8 mouse cellular contexts compared by ENCODE assay signal in the genomic region with DNA sequence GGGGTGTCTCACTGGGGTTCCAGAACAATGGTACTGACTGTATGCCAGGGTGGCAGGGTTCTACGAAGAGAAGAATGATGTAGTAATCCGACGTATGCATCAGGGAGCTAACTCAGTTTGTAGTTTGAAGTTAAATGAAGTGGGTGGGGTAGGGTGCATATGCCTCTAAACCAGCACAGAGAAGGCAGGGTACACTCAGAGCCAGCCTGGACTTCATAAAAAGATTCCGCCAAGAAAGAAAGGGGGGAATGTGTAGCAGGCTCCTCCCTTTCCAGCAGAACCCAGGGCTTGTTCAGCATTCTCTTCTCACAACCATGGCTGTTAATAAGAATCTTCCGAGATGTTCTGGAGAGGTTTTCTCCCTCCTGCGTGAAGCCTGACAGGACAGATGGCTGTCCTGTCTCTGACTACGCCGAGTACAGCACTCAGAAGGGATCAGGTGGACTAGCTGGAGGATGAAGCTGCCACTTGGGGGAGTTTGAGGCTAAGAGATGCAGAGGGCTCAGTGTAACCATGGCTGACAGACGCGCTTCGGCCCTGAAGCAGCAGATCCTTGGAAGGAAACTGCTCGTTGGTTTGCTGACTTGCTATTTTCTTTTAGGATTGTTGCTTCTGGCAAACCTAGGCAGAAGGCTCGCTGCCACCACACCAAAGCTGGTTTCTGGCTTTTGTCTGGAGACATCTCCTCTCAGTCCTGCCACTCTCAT.
DNase-seq lines count a peak whose midpoint lies in the region; ATAC-seq and TF ChIP-seq lines count a peak whose summit lies in the region.

No protein-coding gene starts in this region.

- H3K27me3 ChIP-seq in C2C12 (ENCODE audit: control insufficient read depth, insufficient read depth, insufficient read length), result no peaks in the 10 kb centered on the region
- H3K27me3 ChIP-seq in embryonic facial prominence, embryonic 15.5 days, result peaks cover 19% of the 10 kb centered on the region
- H3K27me3 ChIP-seq in heart, embryonic 13.5 days (replicated peaks), result peaks cover 19% of the 10 kb centered on the region
- 0 out of 2 replicates have a peak, but pooled peaks cover 4% of the 10 kb centered on the region for H3K27me3 ChIP-seq in kidney, embryonic 16.5 days (ENCODE audit: insufficient read depth, low read length)
- no peaks in the 10 kb centered on the region for H3K27me3 ChIP-seq in neural tube, embryonic 14.5 days (ENCODE audit: control insufficient read depth, insufficient read depth, low read length)

- no peaks in the 10 kb centered on the region for H3K79me2 ChIP-seq in C2C12 (ENCODE audit: control insufficient read depth, insufficient read depth)

- peak; percentile 68 for DNase-seq in adrenal gland, postnatal 14 days
- peak; percentile 65 to 79 for DNase-seq in lung, adult 18-20 months

- WGBS in embryonic facial prominence, embryonic 15.5 days, result 30% methylated on average over 13 of the region's 13 CpGs
- 34% methylated on average over 13 of the region's 13 CpGs for WGBS in heart, embryonic 13.5 days
- 39% methylated on average over 13 of the region's 13 CpGs for WGBS in kidney, embryonic 16.5 days
- WGBS in neural tube, embryonic 14.5 days, result 36% methylated on average over 13 of the region's 13 CpGs

- no peak overlapping the region for H3K4me3 ChIP-seq in C2C12 (ENCODE audit: insufficient read depth, poor library complexity, severe bottlenecking)
- no peak overlapping the region for H3K4me3 ChIP-seq in embryonic facial prominence, embryonic 15.5 days (replicated peaks)
- no peak overlapping the region for H3K4me3 ChIP-seq in heart, embryonic 13.5 days
- no peak overlapping the region for H3K4me3 ChIP-seq in kidney, embryonic 16.5 days (ENCODE audit: low read length)
- no peak overlapping the region for H3K4me3 ChIP-seq in neural tube, embryonic 14.5 days (ENCODE audit: low read depth, low read length)

- H3K4me1 ChIP-seq in embryonic facial prominence, embryonic 15.5 days, result peaks cover 20% of the 10 kb centered on the region
- H3K4me1 ChIP-seq in heart, embryonic 13.5 days, result peaks cover 18% of the 10 kb centered on the region
- H3K4me1 ChIP-seq in kidney, embryonic 16.5 days (ENCODE audit: insufficient read depth, low read length), result peaks cover 4% of the 10 kb centered on the region
- no peaks in the 10 kb centered on the region for H3K4me1 ChIP-seq in neural tube, embryonic 14.5 days (ENCODE audit: control insufficient read depth, insufficient read depth, low read length)

- H3K36me3 ChIP-seq in C2C12 (ENCODE audit: control insufficient read depth, insufficient read depth), result no peaks in the 10 kb centered on the region
- no peaks in the 10 kb centered on the region for H3K36me3 ChIP-seq in embryonic facial prominence, embryonic 15.5 days
- no peaks in the 10 kb centered on the region for H3K36me3 ChIP-seq in heart, embryonic 13.5 days
- no peaks in the 10 kb centered on the region for H3K36me3 ChIP-seq in kidney, embryonic 16.5 days (ENCODE audit: insufficient read depth, low read length)
- H3K36me3 ChIP-seq in neural tube, embryonic 14.5 days (ENCODE audit: control insufficient read depth, insufficient read depth, low read length), result no peaks in the 10 kb centered on the region

- no peak overlapping the region for H3ac ChIP-seq in C2C12 (ENCODE audit: control insufficient read depth, insufficient read length, low read depth)

- H3K9me3 ChIP-seq in embryonic facial prominence, embryonic 15.5 days (replicated peaks), result no peaks in the 10 kb centered on the region
- H3K9me3 ChIP-seq in heart, embryonic 13.5 days, result no peaks in the 10 kb centered on the region
- no peaks in the 10 kb centered on the region for H3K9me3 ChIP-seq in kidney, embryonic 16.5 days (ENCODE audit: low read length)
- no peaks in the 10 kb centered on the region for H3K9me3 ChIP-seq in neural tube, embryonic 14.5 days (ENCODE audit: control insufficient read depth, low read length)

- H3K27ac ChIP-seq in embryonic facial prominence, embryonic 15.5 days (replicated peaks), result no peak overlapping the region
- H3K27ac ChIP-seq in heart, embryonic 13.5 days (replicated peaks), result no peak overlapping the region
- no peak overlapping the region for H3K27ac ChIP-seq in kidney, embryonic 16.5 days (ENCODE audit: low read length)
- H3K27ac ChIP-seq in neural tube, embryonic 14.5 days (ENCODE audit: low read depth, low read length), result no peak overlapping the region

- no peaks in the 10 kb centered on the region for H3K79me3 ChIP-seq in C2C12 (ENCODE audit: low read depth)

- TF ChIP-seq CTCF in C2C12 (IDR thresholded peaks at IDR 0.05; ENCODE audit: control insufficient read depth, insufficient read depth, insufficient read length), result peak; percentile 69

- H3K9ac ChIP-seq in embryonic facial prominence, embryonic 15.5 days, result no peak overlapping the region
- peak overlapping the region; percentile 48; the same call in 1 of the 2 replicates for H3K9ac ChIP-seq in heart, embryonic 13.5 days
- H3K9ac ChIP-seq in kidney, embryonic 16.5 days (replicated peaks; ENCODE audit: low read length), result no peak overlapping the region
- no peak overlapping the region for H3K9ac ChIP-seq in neural tube, embryonic 14.5 days (replicated peaks; ENCODE audit: low read depth, low read length)

- ATAC-seq in embryonic facial prominence, embryonic 15.5 days (ENCODE audit: insufficient number of reproducible peaks, low FRiP score, low TSS enrichment, low read depth), result peak; percentile 82
- no peak for ATAC-seq in heart, embryonic 13.5 days (ENCODE audit: extremely low read depth, insufficient number of reproducible peaks, low FRiP score, low TSS enrichment)
- peak; percentile 84; the same call in 1 of the 2 replicates for ATAC-seq in kidney, embryonic 16.5 days (ENCODE audit: low FRiP score, low TSS enrichment)
- ATAC-seq in neural tube, embryonic 14.5 days (ENCODE audit: low read depth), result peak; percentile 90; the same call in 1 of the 2 replicates
- ATAC-seq in granulocyte monocyte progenitor cell, adult 5-6 weeks (replicated peaks; ENCODE audit: poor library complexity, severe bottlenecking), result no peak

- no peak overlapping the region for H3K4me2 ChIP-seq in embryonic facial prominence, embryonic 15.5 days (replicated peaks)
- H3K4me2 ChIP-seq in heart, embryonic 13.5 days, result peak overlapping the region; percentile 37
- no peak overlapping the region for H3K4me2 ChIP-seq in kidney, embryonic 16.5 days (replicated peaks; ENCODE audit: low read depth, low read length)
- H3K4me2 ChIP-seq in neural tube, embryonic 14.5 days (ENCODE audit: low read depth, low read length), result no peak overlapping the region

TF ChIP-seq in C2C12, 6 proteins besides CTCF, POLR2A, EP300 and RAD21:
- TF ChIP-seq MAX (IDR thresholded peaks at IDR 0.05) (no peak), CEBPB (IDR thresholded peaks at IDR 0.05; ENCODE audit: low read depth) (no peak), USF1 (IDR thresholded peaks at IDR 0.05; ENCODE audit: low read depth) (no peak), FOSL1 (IDR thresholded peaks at IDR 0.05; ENCODE audit: insufficient read depth, low read length, poor library complexity, severe bottlenecking) (no peak), MYOD1 (IDR thresholded peaks at IDR 0.05; ENCODE audit: control insufficient read depth, insufficient read length, low read depth) (no peak)
TF ChIP-seq in C2C12: peak in this region for 0.

Comparison
In these comparisons a context has a peak if more than half of its experiments do, and no peak if none do; other contexts are left out.
1. ATAC-seq: peak in embryonic facial prominence, embryonic 15.5 days (single experiment), kidney, embryonic 16.5 days (single experiment) and neural tube, embryonic 14.5 days (single experiment); none in heart, embryonic 13.5 days (single experiment) and granulocyte monocyte progenitor cell, adult 5-6 weeks (single experiment).